Mouse (Mus musculus): ENCODE data around the gene Ulk3. TPM values are rescaled to one million over a fixed set of nuclear protein-coding genes. Genes with fewer than 3 reads are reported as not detected.
A peak's percentile ranks its signal among the peaks of the same experiment; 100 is the strongest.

The Ulk3 gene
- polyA plus RNA-seq, 1 experiment from 2014 or later, result 6.1 TPM

- Histone ChIP-seq H3K36me3 (ENCODE audit: inconsistent target) (no peaks in the 10 kb centered on the region), H3K79me2 (ENCODE audit: inconsistent target) (peaks cover 35% of the 10 kb centered on the region), H3K4me3 (ENCODE audit: inconsistent target) (peak overlapping the region; percentile 67), H3K27ac (peak overlapping the region; percentile 84)
- 30% methylated on average over 7 of the region's 7 CpGs for WGBS (ENCODE audit: missing documents)
Measured at GRCm38 (mm10) chr9:57560263-57560662, 29.0 kb upstream of the Ulk3 start.

GRCm38 (mm10) chr9:57560861-57561710, 28.2 kb upstream of the Ulk3 start, which contains the start of gene Scamp2:
Gene Scamp2 (plus strand): TSS chr9:57560943.
- H3K4me3 ChIP-seq (ENCODE audit: inconsistent target), result peak within 1 kb of the TSS; percentile 67
- H3K36me3 ChIP-seq (ENCODE audit: inconsistent target), result no peaks in the 10 kb centered on the region
- peaks cover 43% of the 10 kb centered on the region for H3K79me2 ChIP-seq (ENCODE audit: inconsistent target)
- under 1% methylated on average over 33 of the region's 37 CpGs for WGBS (ENCODE audit: missing documents)
- H3K27ac ChIP-seq, result peak within 1 kb of the TSS; percentile 84

- 6% methylated on average over 13 of the region's 13 CpGs for WGBS (ENCODE audit: missing documents)
- Histone ChIP-seq H3K79me2 (ENCODE audit: inconsistent target) (peaks cover 49% of the 10 kb centered on the region), H3K27ac (peak overlapping the region; percentile 84), H3K4me3 (ENCODE audit: inconsistent target) (peak overlapping the region; percentile 67), H3K36me3 (ENCODE audit: inconsistent target) (peaks cover 2% of the 10 kb centered on the region; the same call in 1 of the 2 replicates)
Measured at GRCm38 (mm10) chr9:57561711-57562099, 27.5 kb upstream of the Ulk3 start.

GRCm38 (mm10) chr9:57562896-57563372, 26.3 kb upstream of the Ulk3 start:
- WGBS (ENCODE audit: missing documents), result 41% methylated on average over 4 of the region's 4 CpGs
- peak overlapping the region; percentile 67; the same call in 1 of the 2 replicates for H3K4me3 ChIP-seq (ENCODE audit: inconsistent target)
- H3K27ac ChIP-seq, result peak overlapping the region; percentile 84
- H3K36me3 ChIP-seq (ENCODE audit: inconsistent target), result peaks cover 12% of the 10 kb centered on the region
- peaks cover 62% of the 10 kb centered on the region for H3K79me2 ChIP-seq (ENCODE audit: inconsistent target)

GRCm38 (mm10) chr9:57564609-57565008, 24.6 kb upstream of the Ulk3 start:
- Histone ChIP-seq H3K4me3 (ENCODE audit: inconsistent target) (no peak overlapping the region), H3K79me2 (ENCODE audit: inconsistent target) (peaks cover 78% of the 10 kb centered on the region), H3K36me3 (ENCODE audit: inconsistent target) (peaks cover 29% of the 10 kb centered on the region), H3K27ac (no peak overlapping the region)
- WGBS (ENCODE audit: missing documents), result 95% methylated on average over 6 of the region's 6 CpGs

GRCm38 (mm10) chr9:57565741-57566221, 23.5 kb upstream of the Ulk3 start:
- Histone ChIP-seq H3K79me2 (ENCODE audit: inconsistent target) (peaks cover 90% of the 10 kb centered on the region), H3K4me3 (ENCODE audit: inconsistent target) (no peak overlapping the region), H3K36me3 (ENCODE audit: inconsistent target) (peaks cover 41% of the 10 kb centered on the region), H3K27ac (peak overlapping the region; percentile 13; the same call in 1 of the 2 replicates)
- WGBS (ENCODE audit: missing documents), result 25% methylated on average over 9 of the region's 10 CpGs

GRCm38 (mm10) chr9:57566846-57567245, 22.4 kb upstream of the Ulk3 start:
- 83% methylated on average over 7 of the region's 8 CpGs for WGBS (ENCODE audit: missing documents)
- Histone ChIP-seq H3K27ac (no peak overlapping the region), H3K79me2 (ENCODE audit: inconsistent target) (peaks cover 100% of the 10 kb centered on the region), H3K4me3 (ENCODE audit: inconsistent target) (no peak overlapping the region), H3K36me3 (ENCODE audit: inconsistent target) (peaks cover 44% of the 10 kb centered on the region)

GRCm38 (mm10) chr9:57568500-57568899, 20.8 kb upstream of the Ulk3 start:
- H3K27ac ChIP-seq, result no peak overlapping the region
- peaks cover 58% of the 10 kb centered on the region for H3K36me3 ChIP-seq (ENCODE audit: inconsistent target)
- H3K79me2 ChIP-seq (ENCODE audit: inconsistent target), result peaks cover 100% of the 10 kb centered on the region
- WGBS (ENCODE audit: missing documents), result 100% methylated on average over 5 of the region's 6 CpGs
- no peak overlapping the region for H3K4me3 ChIP-seq (ENCODE audit: inconsistent target)

GRCm38 (mm10) chr9:57574397-57574796, 14.9 kb upstream of the Ulk3 start:
- Histone ChIP-seq H3K27ac (no peak overlapping the region), H3K36me3 (ENCODE audit: inconsistent target) (peaks cover 60% of the 10 kb centered on the region), H3K4me3 (ENCODE audit: inconsistent target) (no peak overlapping the region), H3K79me2 (ENCODE audit: inconsistent target) (peaks cover 77% of the 10 kb centered on the region)

- peaks cover 65% of the 10 kb centered on the region for H3K79me2 ChIP-seq (ENCODE audit: inconsistent target)
- peaks cover 60% of the 10 kb centered on the region for H3K36me3 ChIP-seq (ENCODE audit: inconsistent target)
- no peak overlapping the region for H3K4me3 ChIP-seq (ENCODE audit: inconsistent target)
- WGBS (ENCODE audit: missing documents), result 97% methylated on average over 3 of the region's 3 CpGs
- H3K27ac ChIP-seq, result no peak overlapping the region
Measured at GRCm38 (mm10) chr9:57575577-57575976, 13.7 kb upstream of the Ulk3 start.

- peaks cover 66% of the 10 kb centered on the region for H3K36me3 ChIP-seq (ENCODE audit: inconsistent target)
- 31% methylated on average over 6 of the region's 6 CpGs for WGBS (ENCODE audit: missing documents)
- H3K4me3 ChIP-seq (ENCODE audit: inconsistent target), result no peak overlapping the region
- peak overlapping the region; percentile 21; the same call in 1 of the 2 replicates for H3K27ac ChIP-seq
- peaks cover 48% of the 10 kb centered on the region; the same call in 1 of the 2 replicates for H3K79me2 ChIP-seq (ENCODE audit: inconsistent target)
Measured at GRCm38 (mm10) chr9:57577144-57577849, 12.0 kb upstream of the Ulk3 start.

GRCm38 (mm10) chr9:57584991-57585390, 4.3 kb upstream of the Ulk3 start:
- H3K4me3 ChIP-seq (ENCODE audit: inconsistent target), result no peak overlapping the region
- no peak overlapping the region for H3K27ac ChIP-seq
- H3K36me3 ChIP-seq (ENCODE audit: inconsistent target), result peaks cover 65% of the 10 kb centered on the region
- WGBS (ENCODE audit: missing documents), result 80% methylated on average over 3 of the region's 3 CpGs
- H3K79me2 ChIP-seq (ENCODE audit: inconsistent target), result no peaks in the 10 kb centered on the region

- Histone ChIP-seq H3K27ac (no peak overlapping the region), H3K79me2 (ENCODE audit: inconsistent target) (no peaks in the 10 kb centered on the region), H3K36me3 (ENCODE audit: inconsistent target) (peaks cover 61% of the 10 kb centered on the region), H3K4me3 (ENCODE audit: inconsistent target) (no peak overlapping the region)
- 88% methylated on average over 5 of the region's 5 CpGs for WGBS (ENCODE audit: missing documents)
Measured at GRCm38 (mm10) chr9:57590726-57591125, 1.5 kb downstream of the Ulk3 start.

- WGBS (ENCODE audit: missing documents), result 91% methylated on average over 12 of the region's 12 CpGs
- no peaks in the 10 kb centered on the region for H3K79me2 ChIP-seq (ENCODE audit: inconsistent target)
- peaks cover 40% of the 10 kb centered on the region for H3K36me3 ChIP-seq (ENCODE audit: inconsistent target)
- H3K4me3 ChIP-seq (ENCODE audit: inconsistent target), result no peak overlapping the region
- no peak overlapping the region for H3K27ac ChIP-seq
Measured at GRCm38 (mm10) chr9:57593454-57594173, 4.4 kb downstream of the Ulk3 start.

Measured in macrophage (primary cell).